Mouse (Mus musculus) megakaryocyte, embryonic 14.5 days (primary cell): ENCODE measurements around the gene Piezo1.

Source experiments
- FLI1 ChIP-seq: IDR thresholded peaks from 2 replicates; pipeline ENCODE4 v1.6.1; 2012; ENCODE audit warnings: low read length, inconsistent platforms, mixed read lengths
- GATA1 ChIP-seq: IDR thresholded peaks from 3 replicates; pipeline ENCODE4 v1.6.1; 2012; ENCODE audit warnings: mixed read lengths, low read length, inconsistent platforms, borderline replicate concordance

- TF ChIP-seq GATA1 (no peak), FLI1 (no peak)
Observed at GRCm38 (mm10) chr8:122482448-122482847, 68.7 kb downstream of the Piezo1 start.
